Mouse (Mus musculus) heart, embryonic 11.5 days (tissue): ENCODE measurements around the gene Fbxo21. TPM values are rescaled to one million over a fixed set of nuclear protein-coding genes. Genes with fewer than 3 reads are reported as not detected.

ENCODE experiments used
- ATAC-seq: fragments of 200-750 bp; cut with Nextera tagmentation; replicated peaks from 2 replicates; pipeline ENCODE4 v1.8.0; 2017; ENCODE audit warnings: moderate library complexity; ENCODE audit not compliant: insufficient number of reproducible peaks, low FRiP score, low TSS enrichment
- H3K27ac ChIP-seq: fragments of 300-500 bp; sonication (generic); 2 replicates; pipeline ENCODE4 v1.5.1; 2014; ENCODE audit warnings: mild to moderate bottlenecking, low read depth, low read length
- H3K27me3 ChIP-seq: fragments of 300-500 bp; sonication (generic); 2 replicates; pipeline ENCODE4 v1.6.1; 2014; ENCODE audit warnings: mild to moderate bottlenecking, low read length, mixed read lengths; ENCODE audit not compliant: control insufficient read depth, insufficient read depth
- H3K36me3 ChIP-seq: fragments of 300-500 bp; sonication (generic); 2 replicates; pipeline ENCODE4 v1.6.1; 2014; ENCODE audit warnings: mild to moderate bottlenecking, low read length, moderate library complexity, mixed read lengths; ENCODE audit not compliant: control insufficient read depth, insufficient read depth
- H3K4me1 ChIP-seq: fragments of 300-500 bp; sonication (generic); 2 replicates; pipeline ENCODE4 v1.6.1; 2014; ENCODE audit warnings: low read length; ENCODE audit not compliant: control insufficient read depth, insufficient read depth
- H3K4me2 ChIP-seq: fragments of 300-500 bp; sonication (generic); 2 replicates; pipeline ENCODE4 v1.6.1; 2014; ENCODE audit warnings: mild to moderate bottlenecking, moderate library complexity
- H3K4me3 ChIP-seq: fragments of 300-500 bp; sonication (generic); 2 replicates; pipeline ENCODE4 v1.5.1; 2014; ENCODE audit warnings: low read depth, low read length
- H3K9ac ChIP-seq: fragments of 300-500 bp; sonication (generic); 2 replicates; pipeline ENCODE4 v1.6.1; 2014; ENCODE audit warnings: mild to moderate bottlenecking, low read depth, low read length, moderate library complexity
- H3K9me3 ChIP-seq: fragments of 300-500 bp; sonication (generic); replicated peaks from 2 replicates; pipeline ENCODE4 v1.6.1; 2016; ENCODE audit warnings: low read length; ENCODE audit not compliant: control insufficient read depth
- WGBS: fragments of 180-500 bp; shearing (Covaris S2); extraction: QIAGEN DNeasy Blood & Tissue Kit; methylation state at CpG from one replicate; pipeline ENCODE4 v1.1.7; 2014; ENCODE audit not compliant: insufficient replicate concordance; 5-methylcytosine and 5-hydroxymethylcytosine counted together
- polyA plus RNA-seq: library from polyadenylated mRNA; unstranded; fragments of >200 nt; fragmentation: Nextera tagmentation; extraction: Ambion mirVana; gene quantifications from 2 replicates; pipeline ENCODE4 v1.2.1, GENCODE M21; 2014

The Fbxo21 gene
- polyA plus RNA-seq, 1 experiment from 2014 or later, result 46.2 TPM

- Histone ChIP-seq H3K36me3 (no peaks in the 10 kb centered on the region), H3K4me3 (no peak overlapping the region), H3K9me3 (no peaks in the 10 kb centered on the region), H3K4me2 (no peak overlapping the region), H3K4me1 (peaks cover 3% of the 10 kb centered on the region), H3K9ac (no peak overlapping the region), H3K27me3 (no peaks in the 10 kb centered on the region), H3K27ac (no peak overlapping the region)
- ATAC-seq, result no peak
- 81% methylated on average over 10 of the region's 10 CpGs for WGBS
These were observed 6.7 kb upstream of the Fbxo21 start for GRCm38 (mm10) chr5:117969681-117970427.

- peak overlapping the region; percentile 96 for H3K4me3 ChIP-seq
- H3K4me1 ChIP-seq, result peaks cover 9% of the 10 kb centered on the region; the same call in 1 of the 2 replicates
- H3K27ac ChIP-seq, result no peak overlapping the region
- H3K9ac ChIP-seq, result 0 out of 2 replicates have a peak overlapping the region, but pooled peaks have one; percentile 52
- no peaks in the 10 kb centered on the region for H3K27me3 ChIP-seq
- 0 out of 2 replicates have a peak, but pooled peaks cover 3% of the 10 kb centered on the region for H3K36me3 ChIP-seq
- H3K4me2 ChIP-seq, result peak overlapping the region; percentile 85
- no peak for ATAC-seq
- no peaks in the 10 kb centered on the region for H3K9me3 ChIP-seq
- 22% methylated on average over 19 of the region's 19 CpGs for WGBS
These were observed 270 bp upstream of the Fbxo21 start for GRCm38 (mm10) chr5:117976263-117976656.

- Histone ChIP-seq H3K27ac (no peak overlapping the region), H3K9ac (peak overlapping the region; percentile 96), H3K4me1 (peaks cover 9% of the 10 kb centered on the region; the same call in 1 of the 2 replicates), H3K36me3 (0 out of 2 replicates have a peak, but pooled peaks cover 5% of the 10 kb centered on the region), H3K4me2 (peak overlapping the region; percentile 85), H3K4me3 (peak overlapping the region; percentile 96), H3K27me3 (no peaks in the 10 kb centered on the region), H3K9me3 (no peaks in the 10 kb centered on the region)
- WGBS, result 26% methylated on average over 29 of the region's 30 CpGs
- no peak for ATAC-seq
These were observed 1.1 kb downstream of the Fbxo21 start for GRCm38 (mm10) chr5:117977501-117978158.

GRCm38 (mm10) chr5:117978159-117978697, 1.7 kb downstream of the Fbxo21 start:
- Histone ChIP-seq H3K27ac (no peak overlapping the region), H3K4me1 (peaks cover 9% of the 10 kb centered on the region; the same call in 1 of the 2 replicates), H3K36me3 (0 out of 2 replicates have a peak, but pooled peaks cover 9% of the 10 kb centered on the region), H3K9me3 (no peaks in the 10 kb centered on the region), H3K4me2 (peak overlapping the region; percentile 85), H3K9ac (peak overlapping the region; percentile 52; the same call in 1 of the 2 replicates), H3K27me3 (no peaks in the 10 kb centered on the region), H3K4me3 (peak overlapping the region; percentile 96)
- WGBS, result 66% methylated on average over 17 of the region's 17 CpGs
- no peak for ATAC-seq

GRCm38 (mm10) chr5:117979082-117979481, 2.6 kb downstream of the Fbxo21 start:
- Histone ChIP-seq H3K4me3 (no peak overlapping the region), H3K9me3 (no peaks in the 10 kb centered on the region), H3K27ac (no peak overlapping the region), H3K4me2 (no peak overlapping the region), H3K27me3 (no peaks in the 10 kb centered on the region), H3K9ac (no peak overlapping the region), H3K4me1 (peaks cover 9% of the 10 kb centered on the region; the same call in 1 of the 2 replicates), H3K36me3 (peaks cover 11% of the 10 kb centered on the region; the same call in 1 of the 2 replicates)
- ATAC-seq, result no peak
- WGBS, result 90% methylated on average over 5 of the region's 5 CpGs

GRCm38 (mm10) chr5:117980921-117981320, 4.4 kb downstream of the Fbxo21 start:
- Histone ChIP-seq H3K36me3 (peaks cover 11% of the 10 kb centered on the region; the same call in 1 of the 2 replicates), H3K27ac (no peak overlapping the region), H3K9ac (no peak overlapping the region), H3K27me3 (no peaks in the 10 kb centered on the region), H3K9me3 (no peaks in the 10 kb centered on the region), H3K4me1 (peaks cover 9% of the 10 kb centered on the region; the same call in 1 of the 2 replicates), H3K4me3 (no peak overlapping the region), H3K4me2 (no peak overlapping the region)
- ATAC-seq, result no peak
- 77% methylated on average over 8 of the region's 8 CpGs for WGBS

- 78% methylated on average over 5 of the region's 5 CpGs for whole genome bisulfite sequencing
- Histone ChIP-seq H3K27me3 (no peaks in the 10 kb centered on the region), H3K4me3 (no peak overlapping the region), H3K27ac (no peak overlapping the region), H3K9me3 (no peaks in the 10 kb centered on the region), H3K4me1 (peaks cover 7% of the 10 kb centered on the region; the same call in 1 of the 2 replicates), H3K36me3 (peaks cover 17% of the 10 kb centered on the region), H3K9ac (no peak overlapping the region), H3K4me2 (no peak overlapping the region)
- ATAC-seq, result no peak
These were observed 5.4 kb downstream of the Fbxo21 start for GRCm38 (mm10) chr5:117981943-117982342.

- Histone ChIP-seq H3K4me3 (no peak overlapping the region), H3K4me1 (no peaks in the 10 kb centered on the region), H3K9ac (no peak overlapping the region), H3K27me3 (no peaks in the 10 kb centered on the region), H3K36me3 (peaks cover 21% of the 10 kb centered on the region), H3K4me2 (no peak overlapping the region), H3K27ac (no peak overlapping the region), H3K9me3 (no peaks in the 10 kb centered on the region)
- WGBS, result 61% methylated on average over 4 of the region's 4 CpGs
- ATAC-seq, result no peak
These were observed 9.8 kb downstream of the Fbxo21 start for GRCm38 (mm10) chr5:117986327-117986726.
